Mouse (Mus musculus) liver, embryonic 14.5 days (tissue): ENCODE measurements around the gene Trim27. TPM values are rescaled to one million over a fixed set of nuclear protein-coding genes. Genes with fewer than 3 reads are reported as not detected.

Source experiments
- ATAC-seq: fragments of 200-750 bp; cut with Nextera tagmentation; 2 replicates; pipeline ENCODE4 v1.8.0; 2017; ENCODE audit warnings: moderate number of reproducible peaks, mild to moderate bottlenecking, moderate library complexity; ENCODE audit not compliant: insufficient read depth
- DNase-seq, 3 experiments: peaks; one replicate each; pipeline ENCODE4 v3.0.0-alpha.2; 2012 to 2013; ENCODE audit warnings: low read depth in 3 of 3, low spot score in 3 of 3
- H3K27ac ChIP-seq: fragments of 300-500 bp; sonication (generic); 2 replicates; pipeline ENCODE4 v1.5.1; 2014; ENCODE audit warnings: moderate library complexity, mild to moderate bottlenecking, control low read depth, inconsistent platforms
- H3K27me3 ChIP-seq: fragments of 300-500 bp; sonication (generic); 2 replicates; pipeline ENCODE4 v1.6.1; 2014; ENCODE audit warnings: mild to moderate bottlenecking, low read length, moderate library complexity; ENCODE audit not compliant: control insufficient read depth, insufficient read depth
- H3K36me3 ChIP-seq: fragments of 300-500 bp; sonication (generic); replicated peaks from 2 replicates; pipeline ENCODE4 v1.6.1; 2014; ENCODE audit warnings: low read depth; ENCODE audit not compliant: control insufficient read depth, insufficient read depth
- H3K4me1 ChIP-seq, 2 experiments: fragments of 200-500 bp in 1 of 2; fragments of 300-500 bp in 1 of 2; sonication (generic) in 1 of 2; replicated peaks; 2 replicates each; pipeline ENCODE4 v1.6.1; 2012 to 2014; ENCODE audit warnings: antibody characterized with exemption in 1 of 2, inconsistent platforms in 1 of 2, low read length in 1 of 2; ENCODE audit not compliant: control insufficient read depth in 2 of 2, insufficient read depth in 2 of 2
- H3K4me2 ChIP-seq: fragments of 300-500 bp; sonication (generic); 2 replicates; pipeline ENCODE4 v1.6.1; 2014; ENCODE audit warnings: low read depth, mild to moderate bottlenecking, control low read depth, moderate library complexity
- H3K4me3 ChIP-seq, 2 experiments: fragments of 200-500 bp in 1 of 2; fragments of 300-500 bp in 1 of 2; sonication (generic) in 1 of 2; 2 replicates each; pipeline ENCODE4 v1.5.1; 2012 to 2014; ENCODE audit warnings: low read depth in 2 of 2, low read length in 2 of 2, mild to moderate bottlenecking in 2 of 2, control low read depth in 1 of 2, inconsistent platforms in 1 of 2, moderate library complexity in 1 of 2; ENCODE audit not compliant: insufficient read depth in 1 of 2
- H3K9ac ChIP-seq: fragments of 300-500 bp; sonication (generic); replicated peaks from 2 replicates; pipeline ENCODE4 v1.6.1; 2014; ENCODE audit warnings: mild to moderate bottlenecking, control low read depth, moderate library complexity
- H3K9me3 ChIP-seq: fragments of 300-500 bp; sonication (generic); 2 replicates; pipeline ENCODE4 v1.6.1; 2016; ENCODE audit warnings: low read length, mixed read lengths; ENCODE audit not compliant: control insufficient read depth
- CTCF ChIP-seq: IDR thresholded peaks from 2 replicates; pipeline ENCODE4 v1.5.1; 2016; ENCODE audit warnings: antibody characterized with exemption, low read depth, control low read depth
- EP300 ChIP-seq: IDR thresholded peaks from 2 replicates; pipeline ENCODE4 v1.6.1; 2016; ENCODE audit warnings: antibody characterized with exemption, low read depth
- WGBS: fragments of 180-500 bp; shearing (Covaris S2); extraction: QIAGEN DNeasy Blood & Tissue Kit; methylation state at CpG from one replicate; pipeline ENCODE4 v1.1.7; 2014; ENCODE audit not compliant: insufficient replicate concordance; 5-methylcytosine and 5-hydroxymethylcytosine counted together
- polyA plus RNA-seq, 2 experiments: library from polyadenylated mRNA; depleted of rRNA in 1 of 2; stranded (reverse) in 1 of 2; unstranded in 1 of 2; fragments of >200 nt; fragmentation: Nextera tagmentation in 1 of 2; extraction: Ambion mirVana in 1 of 2; gene quantifications; 2 replicates each; pipeline versions ENCODE4 v1.2.1 to v1.2.3; 2012 to 2014

The Trim27 gene
- polyA plus RNA-seq, 2 experiments, result 36.9 to 50.9 TPM

DNA sequence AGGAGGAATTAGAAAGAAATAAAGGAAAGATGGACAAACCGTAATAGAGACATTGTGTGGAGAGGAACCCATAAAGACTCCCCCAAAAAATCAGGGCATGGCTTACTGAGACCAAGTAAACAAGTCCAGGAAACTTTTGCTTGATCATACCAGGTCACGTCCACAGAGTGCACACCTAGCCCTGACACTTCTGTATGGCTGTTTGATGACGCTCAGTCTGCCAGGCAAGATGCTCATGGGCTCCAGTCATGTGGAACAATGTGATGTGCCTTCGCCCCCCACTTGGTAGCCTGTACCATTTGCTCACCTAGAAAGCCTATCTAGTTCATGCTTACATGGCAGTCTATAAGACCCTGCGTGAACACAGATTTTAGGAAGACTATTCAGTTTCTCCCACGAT is 3.8 kb downstream of the Trim27 start:
- no peak overlapping the region for H3K27ac ChIP-seq
- H3K9ac ChIP-seq, result no peak overlapping the region
- peaks cover 62% of the 10 kb centered on the region for H3K36me3 ChIP-seq
- H3K9me3 ChIP-seq, result no peaks in the 10 kb centered on the region
- H3K4me2 ChIP-seq, result no peak overlapping the region
- no peak overlapping the region for H3K4me3 ChIP-seq
- DNase-seq (no peak), ATAC-seq (no peak)
- WGBS, result 85% methylated on average over 6 of the region's 6 CpGs
- peaks cover 7 to 16% of the 10 kb centered on the region in 2 experiments for H3K4me1 ChIP-seq
- no peaks in the 10 kb centered on the region for H3K27me3 ChIP-seq
- TF ChIP-seq EP300, result no peak
- no peak for TF ChIP-seq CTCF

DNA sequence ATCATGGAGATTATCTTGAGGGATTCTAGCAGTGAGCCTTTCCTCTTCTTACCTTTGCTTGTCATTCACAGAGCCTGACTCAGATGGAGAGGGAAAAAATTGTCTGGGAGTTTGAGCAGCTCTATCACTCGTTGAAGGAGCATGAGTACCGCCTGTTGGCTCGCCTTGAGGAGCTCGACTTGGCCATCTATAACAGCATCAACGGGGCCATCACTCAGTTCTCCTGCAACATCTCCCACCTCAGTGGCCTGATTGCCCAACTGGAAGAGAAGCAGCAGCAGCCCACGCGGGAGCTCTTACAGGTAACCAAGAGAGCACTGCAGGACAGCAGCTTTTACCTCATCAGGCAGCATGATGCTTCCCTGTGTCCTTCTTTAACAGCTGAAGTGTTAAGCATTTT is 4.4 kb downstream of the Trim27 start:
- 83% methylated on average over 7 of the region's 7 CpGs for WGBS

DNA sequence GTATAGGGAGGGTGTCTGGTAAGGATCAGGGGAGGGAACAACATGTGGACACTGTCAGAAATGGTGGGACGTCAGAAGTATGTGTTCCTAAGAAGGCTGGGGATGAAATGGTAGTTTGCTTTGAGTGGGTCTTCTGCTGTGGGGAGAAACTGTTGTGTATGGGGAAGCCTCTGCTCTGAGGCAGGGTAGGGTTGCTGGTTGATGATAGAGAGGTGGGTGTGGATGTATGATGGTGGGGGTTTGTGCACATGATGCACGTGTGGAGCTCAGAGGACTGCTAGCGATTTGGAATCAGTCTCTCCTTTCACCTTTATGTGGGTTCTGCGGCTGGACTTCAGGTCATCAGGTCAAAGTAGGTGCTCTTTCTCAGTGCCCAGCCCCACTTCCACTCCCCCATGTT is 6.3 kb downstream of the Trim27 start:
- ATAC-seq (no peak), DNase-seq (no peak)
- no peak overlapping the region for H3K4me2 ChIP-seq
- H3K36me3 ChIP-seq, result peaks cover 87% of the 10 kb centered on the region
- H3K9me3 ChIP-seq, result no peaks in the 10 kb centered on the region
- no peak overlapping the region for H3K27ac ChIP-seq
- no peaks in the 10 kb centered on the region for H3K27me3 ChIP-seq
- 78% methylated on average over 4 of the region's 4 CpGs for WGBS
- peaks cover 0 to 4% of the 10 kb centered on the region in 2 experiments; a peak in 2 of 4 replicates for H3K4me1 ChIP-seq
- TF ChIP-seq EP300, result no peak
- no peak for TF ChIP-seq CTCF
- H3K4me3 ChIP-seq, result no peak overlapping the region
- H3K9ac ChIP-seq, result no peak overlapping the region; the same call in 1 of the 2 replicates

More for the DNA sequence above, 4.4 kb downstream of the Trim27 start:
- no peak overlapping the region for H3K4me2 ChIP-seq
- ATAC-seq (no peak), DNase-seq (no peak)
- no peak for TF ChIP-seq CTCF
- TF ChIP-seq EP300, result no peak
- peaks cover 3 to 10% of the 10 kb centered on the region in 2 experiments for H3K4me1 ChIP-seq
- no peak overlapping the region for H3K27ac ChIP-seq
- H3K9me3 ChIP-seq, result no peaks in the 10 kb centered on the region
- H3K27me3 ChIP-seq, result no peaks in the 10 kb centered on the region
- peaks cover 68% of the 10 kb centered on the region for H3K36me3 ChIP-seq
- no peak overlapping the region for H3K9ac ChIP-seq
- no peak overlapping the region for H3K4me3 ChIP-seq

DNA sequence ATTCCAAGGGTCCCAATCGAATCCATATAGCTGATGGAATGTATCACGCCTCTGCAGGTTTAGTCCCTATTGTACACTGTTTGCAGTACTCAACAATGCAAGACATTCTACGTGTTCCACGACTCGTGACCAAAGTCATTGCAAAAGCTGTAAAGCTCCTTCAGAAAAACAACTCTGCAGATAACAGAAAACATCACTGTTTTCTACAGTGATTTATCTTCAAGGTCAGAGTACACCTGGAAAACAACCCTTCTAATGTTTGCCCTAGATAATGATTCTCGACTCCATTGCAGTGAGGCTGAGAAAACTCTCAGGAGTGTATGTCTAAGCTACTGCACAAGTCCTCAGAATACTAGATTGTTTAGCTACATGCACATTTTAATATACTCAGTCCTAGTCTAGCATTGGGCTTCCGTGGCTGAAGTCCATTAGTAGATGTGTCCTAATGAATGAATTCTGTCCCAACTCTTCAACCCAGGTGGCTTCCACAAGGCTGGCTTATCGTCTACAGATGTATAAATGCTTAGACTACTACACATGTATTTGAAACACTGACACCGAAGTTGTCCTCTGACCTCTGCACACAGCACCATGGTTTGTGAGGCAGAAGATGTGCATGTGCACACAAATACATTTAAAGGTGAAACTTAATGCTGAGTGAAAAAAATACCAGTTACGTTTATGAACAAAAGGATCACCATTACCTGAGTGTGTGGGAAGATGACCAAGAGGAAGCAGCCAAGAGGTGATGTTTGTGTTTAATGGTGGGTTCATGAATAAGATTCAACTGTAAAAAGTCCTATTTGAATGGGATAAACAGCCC is 16.4 kb downstream of the Trim27 start:
- H3K4me2 ChIP-seq, result no peak overlapping the region
- peaks cover 31% of the 10 kb centered on the region for H3K36me3 ChIP-seq
- H3K27me3 ChIP-seq, result no peaks in the 10 kb centered on the region
- no peaks in the 10 kb centered on the region for H3K9me3 ChIP-seq
- no peak overlapping the region for H3K9ac ChIP-seq
- TF ChIP-seq EP300 (no peak), CTCF (no peak)
- no peak overlapping the region for H3K27ac ChIP-seq
- DNase-seq (no peak), ATAC-seq (no peak)
- no peak overlapping the region for H3K4me3 ChIP-seq
- 74% methylated on average over 10 of the region's 10 CpGs for WGBS
- H3K4me1 ChIP-seq, result peaks cover 0 to 2% of the 10 kb centered on the region in 2 experiments; a peak in 2 of 4 replicates

DNA sequence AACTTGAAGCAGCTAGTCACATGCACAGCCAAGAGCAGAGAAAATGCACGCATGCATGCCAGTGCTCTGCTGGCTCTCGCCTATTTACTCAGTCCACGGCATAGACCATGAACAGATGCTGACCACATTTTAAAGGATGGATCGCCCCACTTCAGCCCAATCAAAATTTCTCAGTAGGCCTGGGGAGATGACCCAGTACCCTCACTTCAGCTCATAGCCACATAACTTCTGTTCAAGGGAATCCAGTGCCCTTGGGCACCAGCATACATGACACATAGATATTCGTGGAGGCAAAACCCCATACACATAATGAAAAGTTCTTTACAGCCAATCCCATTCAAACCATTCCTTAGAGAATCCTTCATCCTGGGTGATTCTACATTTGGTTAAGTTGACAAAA is 18.5 kb downstream of the Trim27 start:
- no peak overlapping the region for H3K9ac ChIP-seq
- no peak overlapping the region for H3K4me2 ChIP-seq
- peaks cover 11% of the 10 kb centered on the region for H3K36me3 ChIP-seq
- peaks cover 0 to 2% of the 10 kb centered on the region in 2 experiments; a peak in 2 of 4 replicates for H3K4me1 ChIP-seq
- no peaks in the 10 kb centered on the region for H3K27me3 ChIP-seq
- H3K27ac ChIP-seq, result no peak overlapping the region
- no peaks in the 10 kb centered on the region for H3K9me3 ChIP-seq
- DNase-seq (no peak), ATAC-seq (no peak)
- TF ChIP-seq CTCF (no peak), EP300 (no peak)
- no peak overlapping the region for H3K4me3 ChIP-seq
- WGBS, result 76% methylated on average over 5 of the region's 5 CpGs
